Comparison of ENCODE assay signal across 20 mouse cellular contexts in genomic region chr1:193401695-193402094, GRCm38 (mm10). TPM values are rescaled to one million over a fixed set of nuclear protein-coding genes. Genes with fewer than 3 reads are reported as not detected.
DNase-seq lines count a peak whose midpoint lies in the region; ATAC-seq and TF ChIP-seq lines count a peak whose summit lies in the region.
"Had no signal": no experiment of that assay in that cellular context is flagged by ENCODE, and none has a peak within 500 bp of the region (broad histone marks: within the 10 kb centered on the region; RNA-seq: fewer than 3 reads in every experiment).

No protein-coding gene starts in this region.

- no peak overlapping the region for H3K9ac ChIP-seq in kidney, postnatal 0 days (ENCODE audit: low read depth, low read length)
- no peak overlapping the region for H3K9ac ChIP-seq in midbrain, postnatal 0 days (replicated peaks; ENCODE audit: low read length, poor library complexity, severe bottlenecking)
- no peak overlapping the region for H3K9ac ChIP-seq in midbrain, embryonic 16.5 days (ENCODE audit: low read depth, low read length)
- H3K9ac ChIP-seq: forebrain, embryonic 13.5 days; hindbrain, embryonic 15.5 days; midbrain, embryonic 12.5 days; stomach, embryonic 15.5 days had no signal

- no peaks in the 10 kb centered on the region for H3K36me3 ChIP-seq in kidney, postnatal 0 days (ENCODE audit: insufficient read depth, low read length)
- H3K36me3 ChIP-seq in midbrain, postnatal 0 days (ENCODE audit: insufficient read depth, low read length) = no peaks in the 10 kb centered on the region
- no peaks in the 10 kb centered on the region for H3K36me3 ChIP-seq in midbrain, embryonic 16.5 days (ENCODE audit: control insufficient read depth, insufficient read depth, low read length)
- H3K36me3 ChIP-seq: hindbrain, embryonic 15.5 days; midbrain, embryonic 12.5 days; stomach, embryonic 15.5 days had no signal

- H3K4me1 ChIP-seq in kidney, postnatal 0 days (replicated peaks; ENCODE audit: insufficient read depth, low read length) = no peaks in the 10 kb centered on the region; the same call in 1 of the 2 replicates
- H3K4me1 ChIP-seq in midbrain, postnatal 0 days (ENCODE audit: insufficient read depth, low read length) = no peaks in the 10 kb centered on the region
- H3K4me1 ChIP-seq in midbrain, embryonic 16.5 days (ENCODE audit: control insufficient read depth, insufficient read depth, low read length) = no peaks in the 10 kb centered on the region
- H3K4me1 ChIP-seq: stomach, embryonic 15.5 days had no signal

- no peak for ATAC-seq in kidney, postnatal 0 days (replicated peaks; ENCODE audit: low FRiP score, low read depth)
- ATAC-seq in midbrain, postnatal 0 days (ENCODE audit: low FRiP score) = no peak
- no peak for ATAC-seq in midbrain, embryonic 16.5 days
- ATAC-seq: activated CD4-positive, CD25-positive, alpha-beta regulatory T cell, adult 4 months; CD4-positive, CD25-positive, alpha-beta regulatory T cell, adult 4 months; forebrain, embryonic 13.5 days had no signal

- H3K27me3 ChIP-seq in kidney, postnatal 0 days (ENCODE audit: insufficient read depth, low read length) = 0 out of 2 replicates have a peak, but pooled peaks cover 2% of the 10 kb centered on the region
- no peaks in the 10 kb centered on the region for H3K27me3 ChIP-seq in midbrain, postnatal 0 days (ENCODE audit: insufficient read depth, low read length)
- no peaks in the 10 kb centered on the region for H3K27me3 ChIP-seq in midbrain, embryonic 16.5 days (ENCODE audit: control insufficient read depth, insufficient read depth, low read depth, low read length)
- H3K27me3 ChIP-seq: hindbrain, embryonic 15.5 days; midbrain, embryonic 12.5 days; stomach, embryonic 15.5 days had no signal

- TF ChIP-seq CTCF in kidney, postnatal 0 days (IDR thresholded peaks at IDR 0.05; ENCODE audit: low read depth) = peak; percentile 45; the same call in 1 of the 2 replicates
- TF ChIP-seq CTCF in midbrain, postnatal 0 days (IDR thresholded peaks at IDR 0.05) = peak; percentile 48
- TF ChIP-seq CTCF in left cerebral cortex, adult 2 months (IDR thresholded peaks at IDR 0.05) = no peak; the same call in 1 of the 2 replicates

- WGBS in kidney, postnatal 0 days = 88% methylated on average over 9 of the region's 9 CpGs
- WGBS in midbrain, postnatal 0 days = 78% methylated on average over 9 of the region's 9 CpGs
- 81% methylated on average over 9 of the region's 9 CpGs for WGBS in midbrain, embryonic 16.5 days

- no peak for DNase-seq in kidney, postnatal 0 days (ENCODE audit: low spot score)
- no peak for DNase-seq in kidney, adult 9 months
- peak; percentile 58 for DNase-seq in midbrain, postnatal 0 days (ENCODE audit: low spot score)
- DNase-seq in ZHBTc4 (ENCODE audit: low read depth, low spot score) = peak; percentile 33
- no peak for DNase-seq in kidney, postnatal 14 days
- DNase-seq in left cerebral cortex, adult 2 months (ENCODE audit: extremely low spot score in 1 of 2, low spot score in 2 of 2) = no peak
- DNase-seq: adrenal gland, postnatal 25 days; cerebellum, adult 2 months; kidney, adult 18-20 months; kidney, postnatal 36 days; spleen, adult 18-20 months had no signal

- intact Hi-C loops in left cerebral cortex, adult 2 months (cut with DNase I) = no loop called here

- H3K4me3 ChIP-seq in kidney, postnatal 0 days (replicated peaks; ENCODE audit: low read depth, low read length) = no peak overlapping the region
- H3K4me3 ChIP-seq in midbrain, postnatal 0 days (ENCODE audit: low read depth, low read length) = no peak overlapping the region
- H3K4me3 ChIP-seq in midbrain, embryonic 16.5 days (ENCODE audit: low read depth, low read length) = no peak overlapping the region
- H3K4me3 ChIP-seq in left cerebral cortex, adult 2 months = no peak overlapping the region
- H3K4me3 ChIP-seq: forebrain, embryonic 13.5 days; hindbrain, embryonic 15.5 days; midbrain, embryonic 12.5 days; stomach, embryonic 15.5 days had no signal

- no peak overlapping the region for H3K4me2 ChIP-seq in kidney, postnatal 0 days (ENCODE audit: low read length)
- no peak overlapping the region for H3K4me2 ChIP-seq in midbrain, postnatal 0 days (ENCODE audit: low read depth, low read length, poor library complexity, severe bottlenecking)
- no peak overlapping the region for H3K4me2 ChIP-seq in midbrain, embryonic 16.5 days (ENCODE audit: low read length)
- H3K4me2 ChIP-seq: forebrain, embryonic 13.5 days; heart, embryonic 11.5 days; hindbrain, embryonic 15.5 days; midbrain, embryonic 12.5 days; stomach, embryonic 15.5 days had no signal

- no peaks in the 10 kb centered on the region for H3K9me3 ChIP-seq in kidney, postnatal 0 days (replicated peaks; ENCODE audit: low read length)
- no peaks in the 10 kb centered on the region for H3K9me3 ChIP-seq in midbrain, postnatal 0 days (ENCODE audit: low read length)
- H3K9me3 ChIP-seq in midbrain, embryonic 16.5 days (replicated peaks; ENCODE audit: control insufficient read depth, low read length, poor library complexity, severe bottlenecking) = no peaks in the 10 kb centered on the region
- H3K9me3 ChIP-seq: forebrain, embryonic 13.5 days; hindbrain, embryonic 15.5 days; midbrain, embryonic 12.5 days; stomach, embryonic 15.5 days had no signal

- no peak overlapping the region for H3K27ac ChIP-seq in kidney, postnatal 0 days
- no peak overlapping the region for H3K27ac ChIP-seq in midbrain, postnatal 0 days (ENCODE audit: low read depth, low read length)
- H3K27ac ChIP-seq in midbrain, embryonic 16.5 days (ENCODE audit: low read length) = no peak overlapping the region
- no peak overlapping the region for H3K27ac ChIP-seq in left cerebral cortex, adult 2 months
- H3K27ac ChIP-seq: forebrain, embryonic 13.5 days; hindbrain, embryonic 15.5 days; macrophage; midbrain, embryonic 12.5 days; stomach, embryonic 15.5 days had no signal

RNA-seq across cellular contexts. Expression of gene Camk1g, which starts 31.6 kb away (rescaled TPM):
- 6.8 and 8.5 TPM in 2 replicates for polyA plus RNA-seq in kidney, postnatal 0 days (2015; fragmentation: Nextera tagmentation; extraction: Ambion mirVana)
- 48.1 and 54.7 TPM in 2 replicates for total RNA-seq in midbrain, postnatal 0 days (2014; rRNA removed)
- polyA plus RNA-seq in midbrain, postnatal 0 days (2015; fragmentation: Nextera tagmentation; extraction: Ambion mirVana) = 46.6 and 50.3 TPM in 2 replicates
- polyA plus RNA-seq in midbrain, embryonic 16.5 days (2015; fragmentation: Nextera tagmentation; extraction: Ambion mirVana) = 53.5 and 54.1 TPM in 2 replicates
- total RNA-seq in left cerebral cortex, adult 2 months (2021) = 10 to 100 TPM; 41.7 to 47.6 TPM
- polyA plus RNA-seq: activated CD4-positive, CD25-positive, alpha-beta regulatory T cell, adult 4 months; CD4-positive, CD25-positive, alpha-beta regulatory T cell, adult 4 months; macrophage had no signal

Comparison
In these comparisons a context has a peak if more than half of its experiments do, and no peak if none do; other contexts are left out.
1. DNase-seq: peak in midbrain, postnatal 0 days (single experiment) and ZHBTc4 (single experiment); none in kidney, postnatal 0 days (single experiment), kidney, adult 9 months (single experiment), kidney, postnatal 14 days (single experiment) and left cerebral cortex, adult 2 months (0 of 2).